Mouse (Mus musculus) 416B (cell line): ENCODE measurements at regions not wholly inside any gene's neighbourhood (a gene's known extent, or its start where the extent isn't known, plus 50 kb on each side); places are given as distances from the start of the nearest gene placed in this dataset.

ENCODE experiments used
- DNase-seq: peaks from one replicate; pipeline ENCODE4 v3.0.0; 2011; ENCODE audit warnings: low read depth

DNA sequence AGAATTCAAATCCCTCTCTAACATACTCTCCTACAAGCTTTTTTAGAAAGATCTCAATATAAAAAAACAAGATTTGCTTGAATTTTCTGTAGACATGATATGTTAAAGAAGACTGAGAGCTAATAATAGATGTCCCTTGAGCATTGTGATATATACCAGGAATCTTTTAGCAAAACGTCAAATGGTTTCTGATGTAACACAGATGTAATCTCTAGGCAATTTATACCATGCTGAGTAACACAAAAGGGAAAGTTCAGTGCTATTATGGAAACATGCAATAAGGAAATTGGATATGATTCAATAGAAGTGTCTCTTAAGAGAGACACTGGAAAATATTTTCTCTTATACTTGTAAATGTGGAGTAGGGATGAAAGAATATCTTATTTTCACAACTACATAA, 434.8 kb upstream of the Fsip2 start:
- no peak for DNase-seq

DNA sequence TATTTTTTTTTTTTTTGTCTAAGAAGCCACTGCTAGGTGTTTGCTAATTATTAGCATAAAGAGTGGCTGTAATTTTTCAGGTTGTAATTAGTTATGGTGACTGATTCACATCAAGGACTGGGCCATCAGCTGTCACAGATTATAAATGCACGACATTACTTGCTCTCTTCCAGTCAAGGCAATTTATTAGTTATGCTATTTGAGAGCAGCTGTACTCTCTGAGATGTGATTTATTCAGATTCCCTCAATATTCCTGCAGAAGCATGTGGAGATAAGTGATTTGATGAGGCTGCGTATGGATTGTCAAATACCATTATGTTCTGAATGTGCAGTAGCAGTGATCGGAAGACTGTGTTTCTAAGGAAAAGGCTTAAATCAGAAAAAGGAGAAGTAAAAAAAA, 428.3 kb upstream of the Fsip2 start:
- DNase-seq, result no peak

DNA sequence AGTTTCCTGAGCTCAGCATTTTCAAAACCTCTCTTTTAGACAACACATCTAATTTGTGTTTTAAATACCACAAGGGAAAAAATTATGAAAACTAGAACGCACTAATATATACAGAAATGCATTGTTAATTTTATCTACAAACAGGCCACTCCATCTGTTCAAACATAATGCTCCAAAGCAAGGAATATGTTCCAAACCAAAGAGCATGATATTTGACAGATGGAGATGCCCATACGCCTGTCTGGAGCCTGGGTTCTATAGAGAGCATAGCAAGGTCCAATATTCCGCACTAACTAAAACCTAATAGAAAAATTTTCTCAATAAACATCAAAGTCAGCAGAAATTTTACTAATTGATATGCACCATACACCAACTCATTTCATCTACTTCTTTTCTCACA, 423.5 kb upstream of the Fsip2 start:
- no peak for DNase-seq

DNA sequence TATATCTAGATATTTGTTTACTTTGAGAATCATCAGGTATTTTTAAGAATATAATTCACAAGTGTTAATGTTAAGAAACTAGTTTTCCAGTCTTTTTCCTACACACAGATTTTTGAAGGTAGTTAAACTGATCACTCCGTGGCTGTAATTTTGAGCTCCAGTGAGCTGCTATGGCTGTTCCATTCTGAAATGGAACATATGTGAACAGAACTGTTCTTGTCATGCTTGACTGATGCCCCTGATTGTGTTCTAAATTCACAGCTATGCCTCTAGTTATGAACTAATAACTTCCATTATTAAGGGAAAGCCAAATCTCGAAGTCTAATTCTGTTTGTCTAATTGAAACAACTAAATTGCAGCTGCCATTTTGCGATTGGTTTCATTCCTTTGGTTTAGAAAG, 404.5 kb upstream of the Fsip2 start:
- no peak for DNase-seq

DNA sequence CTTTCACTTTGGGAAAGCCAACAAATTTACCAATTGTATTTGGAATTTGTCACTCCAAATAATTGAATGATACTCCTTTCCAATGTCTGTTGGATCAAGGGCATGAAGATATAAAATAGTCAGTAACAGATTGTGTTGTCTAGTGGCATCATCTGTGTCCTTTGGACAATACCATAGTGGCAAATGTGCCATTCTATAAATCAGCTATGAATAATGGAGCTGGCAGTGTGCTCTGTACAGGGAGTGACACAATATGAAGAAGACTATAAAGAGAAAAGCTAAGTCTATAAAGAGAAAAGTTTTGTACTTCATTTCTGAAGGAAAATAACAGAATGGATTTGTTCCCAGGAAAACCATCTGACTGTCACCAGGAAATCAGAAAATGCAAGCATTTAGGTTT, 402.8 kb upstream of the Fsip2 start:
- DNase-seq, result no peak

DNA sequence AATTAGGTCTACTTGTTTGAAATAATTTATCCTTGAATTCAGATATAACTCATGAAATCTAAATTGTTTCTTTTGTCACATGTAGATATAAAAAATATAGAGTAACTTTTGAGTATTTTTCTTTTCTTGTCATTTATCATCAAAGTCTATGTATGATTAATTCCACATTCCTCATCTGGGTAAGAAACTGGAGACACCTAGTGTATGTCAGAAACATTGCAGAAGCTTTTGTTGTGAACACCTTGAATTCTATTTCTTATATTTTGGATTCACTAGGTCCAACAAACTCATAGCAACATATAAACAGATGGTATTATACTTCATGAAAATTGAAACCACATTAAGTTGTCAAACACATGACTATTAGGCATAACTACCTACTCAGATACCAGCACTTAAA, 373.1 kb upstream of the Fsip2 start:
- DNase-seq, result peak; percentile 23

DNA sequence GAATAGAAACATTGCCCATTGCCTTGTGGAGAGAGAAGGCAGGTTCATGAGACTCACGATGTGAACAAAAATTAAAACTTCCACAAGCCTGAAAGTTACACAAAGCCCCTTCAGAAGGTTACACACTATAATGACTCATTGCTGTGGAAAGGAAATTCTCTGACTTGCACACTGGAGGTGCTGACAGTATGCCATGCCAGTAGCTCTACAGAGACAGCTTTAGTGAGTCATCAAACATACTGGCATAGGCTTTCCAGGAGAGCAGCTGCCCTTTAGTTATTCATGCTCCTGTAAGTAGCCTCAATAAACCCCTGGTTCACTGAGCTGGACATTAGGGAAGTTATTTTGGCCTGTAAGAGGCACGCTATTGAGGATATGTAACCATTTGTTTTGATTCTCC, 371.3 kb upstream of the Fsip2 start:
- peak; percentile 81 for DNase-seq

DNA sequence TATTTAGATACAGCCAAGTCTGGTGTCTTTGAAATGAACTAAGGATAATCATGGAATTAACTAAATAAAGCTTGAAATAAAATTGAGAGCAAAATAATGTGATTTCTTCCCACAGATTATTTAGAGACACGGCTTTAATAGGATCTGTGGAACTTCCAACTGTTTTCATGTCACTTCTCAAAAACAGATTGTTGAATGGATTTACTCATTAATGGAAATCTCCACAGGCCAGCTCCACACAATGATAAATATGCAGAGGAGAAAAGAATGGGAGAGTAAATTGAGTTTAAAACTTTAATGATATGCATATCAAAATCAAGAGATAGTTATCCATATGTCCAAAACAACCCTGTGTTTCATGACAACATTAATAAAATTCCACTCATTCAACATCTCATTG, 369.6 kb upstream of the Fsip2 start:
- DNase-seq, result no peak

DNA sequence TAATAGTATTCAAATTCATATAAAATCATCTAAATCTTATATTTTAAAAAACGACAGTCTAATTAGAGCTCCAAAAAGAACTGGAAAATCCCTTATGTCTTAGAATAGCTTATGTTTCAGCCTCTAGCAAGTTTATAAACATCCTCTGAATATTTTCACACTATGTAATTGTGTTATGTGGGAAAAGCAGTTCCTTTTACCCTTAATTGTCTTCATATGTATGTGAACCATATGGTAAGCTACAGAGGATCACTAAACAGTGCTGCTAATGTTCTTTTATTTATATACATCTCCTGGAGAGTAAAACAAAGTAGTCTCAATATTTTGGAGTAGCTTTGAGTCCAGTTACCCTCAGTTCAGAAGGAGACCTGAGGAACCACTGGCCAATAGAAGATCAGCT, 363.8 kb upstream of the Fsip2 start:
- DNase-seq, result no peak

DNA sequence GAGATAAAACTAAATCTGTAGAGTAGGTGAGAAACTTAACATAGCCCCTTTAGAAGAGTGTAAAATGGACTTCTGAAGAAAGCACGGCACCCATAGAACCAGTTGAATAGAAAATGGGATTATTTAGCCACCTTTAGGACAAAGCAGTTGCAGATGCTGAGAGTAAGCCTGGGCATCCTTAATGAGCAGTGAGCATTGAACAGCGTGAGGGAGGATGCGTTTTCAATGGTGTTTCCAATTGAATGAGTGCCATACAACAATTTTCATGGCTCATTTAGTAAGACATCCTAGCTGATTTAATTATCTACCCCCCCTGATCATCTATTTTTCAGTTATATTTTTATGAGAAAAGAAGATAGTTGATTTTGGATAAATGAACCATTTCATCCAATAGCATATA, 327.2 kb upstream of the Fsip2 start:
- no peak for DNase-seq

DNA sequence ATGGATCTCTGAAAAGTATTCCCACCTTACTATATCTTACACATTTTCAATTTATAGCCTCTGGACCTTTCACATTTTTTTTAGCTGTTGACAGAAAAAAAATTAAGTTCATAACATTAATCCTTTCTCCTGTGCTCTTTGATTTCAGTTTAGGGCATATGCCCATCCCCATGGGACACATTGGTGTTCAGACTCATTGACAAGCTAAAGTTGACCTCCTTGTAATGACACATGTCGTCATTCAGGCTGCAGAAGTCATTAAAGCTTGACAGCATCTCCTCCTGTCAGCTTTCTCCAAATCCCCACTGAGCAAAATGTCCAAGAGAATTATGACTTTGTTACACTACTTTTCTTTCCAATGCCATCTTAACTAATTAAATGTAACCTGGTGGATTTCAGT, 322.9 kb upstream of the Fsip2 start:
- no peak for DNase-seq

DNA sequence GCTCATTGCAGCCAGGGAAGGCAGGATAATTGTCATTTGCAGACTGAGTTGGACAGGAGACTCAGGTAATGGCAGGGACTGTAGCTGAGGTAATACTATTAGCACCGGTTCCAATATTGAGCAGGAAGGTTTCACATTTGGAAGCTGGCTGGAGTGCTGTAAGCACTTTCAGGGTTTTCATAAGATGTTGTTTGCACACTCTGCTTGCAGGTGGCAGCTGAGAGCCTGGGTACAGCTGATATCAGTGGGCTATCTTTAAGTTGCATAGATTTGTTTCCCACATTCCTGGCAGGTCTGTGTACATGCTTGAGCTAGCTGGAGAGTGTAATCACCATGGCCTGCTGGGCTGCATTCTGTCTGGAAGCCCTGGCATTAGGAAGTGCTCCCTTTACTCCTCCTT, 299.0 kb upstream of the Fsip2 start:
- no peak for DNase-seq
